Mouse (Mus musculus) spleen, postnatal 36 days (tissue): ENCODE data around the gene Cadm3.
"Not testable (repeated sequence)": the region's sequence is repeated elsewhere in the genome, so short reads cannot be mapped to it uniquely, and the experiment has no call there.

Experiments
- DNase-seq, 2 experiments: peaks; one replicate each; pipeline ENCODE4 v3.0.0; 2022; ENCODE audit warnings: low spot score in 2 of 2, mixed read lengths in 1 of 2

Gene Cadm3

DNA sequence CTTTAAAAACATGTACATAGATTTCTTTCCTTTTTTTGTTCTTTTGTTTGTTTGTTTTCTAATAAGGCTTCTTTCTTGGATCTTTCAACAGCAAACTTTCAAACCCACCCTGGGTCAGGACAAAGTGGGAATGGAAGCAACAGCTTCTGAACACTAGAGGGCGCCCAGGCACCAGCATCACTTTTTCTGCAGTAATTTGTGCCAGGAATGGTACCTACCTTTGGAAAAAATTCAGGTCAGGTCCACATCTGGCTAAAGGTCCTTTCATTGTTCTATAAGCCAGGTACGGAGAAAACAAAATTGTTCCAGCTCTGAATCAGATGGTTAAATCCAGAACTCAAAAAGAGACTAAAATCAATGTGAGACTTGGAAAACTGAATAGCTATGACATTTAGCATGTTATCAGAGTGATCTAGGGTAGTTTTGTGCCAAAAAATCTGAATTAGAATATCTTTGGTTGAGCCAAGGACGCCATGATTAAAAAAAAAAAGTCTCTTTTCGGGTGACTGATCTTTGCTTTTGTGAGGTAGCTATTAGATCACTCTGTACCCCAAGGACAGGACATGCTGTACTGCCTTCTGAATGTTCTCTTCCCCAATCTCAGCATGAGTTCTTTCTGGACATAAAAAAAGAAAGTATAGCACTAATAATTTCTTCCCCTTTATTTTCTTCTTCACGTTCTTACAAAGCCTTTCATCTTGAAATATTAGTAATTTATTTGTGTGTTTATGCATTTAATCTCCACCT, 43.5 kb downstream of the Cadm3 start:
- DNase-seq = no peak

DNA sequence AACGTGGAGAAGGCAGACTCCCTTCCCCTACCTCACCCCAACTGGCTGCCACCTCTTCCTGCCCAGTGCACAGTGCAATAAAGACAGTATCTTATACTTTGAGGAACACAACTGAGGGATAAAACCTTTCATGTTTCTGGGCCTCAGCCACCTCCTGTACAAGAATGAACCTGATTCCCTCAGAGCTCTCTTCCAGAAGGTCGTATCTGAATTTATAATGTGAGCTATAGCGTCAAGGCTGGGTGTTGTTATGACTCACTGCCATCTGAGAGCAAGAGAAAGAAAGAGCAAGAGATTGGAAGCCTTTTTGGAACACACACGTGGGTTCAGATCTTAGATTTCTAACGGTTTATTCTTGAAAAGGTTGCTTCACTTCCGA, 45.3 kb downstream of the Cadm3 start:
- no peak for DNase-seq

DNA sequence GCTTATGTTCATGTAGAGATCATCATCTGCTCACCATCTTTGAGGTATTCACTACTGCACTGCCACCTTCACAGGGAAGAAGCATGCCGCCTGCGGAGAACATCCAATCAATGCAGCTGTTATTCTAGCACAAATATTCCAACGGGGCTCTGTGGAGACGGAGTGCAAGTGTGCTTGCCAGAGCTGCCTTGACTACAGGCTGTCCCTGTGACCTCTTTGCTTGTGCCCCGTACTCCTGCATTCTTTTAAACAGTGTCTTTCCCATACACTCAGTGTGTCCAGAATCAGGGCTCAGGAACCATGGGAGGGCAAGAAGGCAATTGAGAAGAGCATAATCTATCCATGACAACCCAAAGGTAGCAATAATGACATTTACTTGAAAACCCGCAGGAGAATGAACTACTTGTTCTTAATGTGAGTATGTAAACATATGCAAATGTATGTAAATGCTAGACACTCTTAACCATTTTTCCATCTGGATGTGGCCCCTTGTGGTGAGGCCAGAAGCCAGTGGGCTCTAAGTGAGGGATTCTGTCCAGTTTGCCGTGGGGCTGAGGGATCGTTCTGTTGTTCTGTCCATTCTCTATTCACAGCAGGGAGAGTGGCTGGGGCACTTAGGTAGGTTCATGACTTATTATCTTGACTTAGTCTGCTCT, 45.8 kb downstream of the Cadm3 start:
- no peak for DNase-seq

DNA sequence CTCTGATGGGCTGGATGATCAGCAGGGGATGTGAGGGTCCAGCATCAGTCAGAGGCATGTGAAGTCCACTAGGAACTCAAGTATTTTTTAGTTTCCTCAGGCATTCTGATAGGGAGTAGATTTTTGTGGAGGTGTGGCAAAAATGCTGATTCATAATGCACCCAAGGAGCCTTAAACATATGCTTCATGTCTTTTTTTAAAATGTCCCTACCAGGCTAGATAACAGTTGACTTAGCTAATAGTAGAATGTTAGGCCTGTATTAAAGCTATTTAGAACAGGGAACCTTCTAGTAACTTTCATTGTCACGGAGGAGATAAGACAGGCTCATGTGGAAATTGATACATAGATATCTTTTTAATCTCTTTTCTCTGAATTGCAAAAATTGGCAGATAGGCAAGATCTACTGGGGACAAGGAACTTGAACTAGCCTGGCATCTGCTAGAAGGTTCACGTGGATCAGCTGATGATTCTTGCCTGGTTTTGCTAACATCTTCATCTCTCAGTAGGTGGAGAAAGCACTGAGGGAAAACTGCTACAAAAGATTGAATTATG, 49.5 kb downstream of the Cadm3 start:
- DNase-seq = no peak

DNA sequence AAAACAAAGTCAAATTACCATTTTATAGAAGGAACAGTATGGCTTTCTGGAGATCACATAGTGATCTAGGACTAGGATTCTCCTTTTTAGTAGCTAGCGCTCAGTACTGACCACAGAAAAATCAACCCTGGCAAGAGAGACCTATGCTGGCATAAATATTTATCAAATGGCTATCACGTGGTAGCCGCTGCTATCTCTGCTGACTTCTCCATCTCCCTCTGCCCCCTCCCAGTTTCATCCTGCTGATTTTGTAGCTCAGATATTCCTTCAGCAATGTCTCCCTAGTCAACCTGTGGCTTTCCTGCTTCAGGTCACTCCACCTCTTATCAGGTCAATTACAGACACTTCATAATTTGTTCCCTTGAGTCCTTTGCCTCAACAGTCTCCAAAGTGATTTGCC, 51.8 kb downstream of the Cadm3 start:
- DNase-seq = no peak

DNA sequence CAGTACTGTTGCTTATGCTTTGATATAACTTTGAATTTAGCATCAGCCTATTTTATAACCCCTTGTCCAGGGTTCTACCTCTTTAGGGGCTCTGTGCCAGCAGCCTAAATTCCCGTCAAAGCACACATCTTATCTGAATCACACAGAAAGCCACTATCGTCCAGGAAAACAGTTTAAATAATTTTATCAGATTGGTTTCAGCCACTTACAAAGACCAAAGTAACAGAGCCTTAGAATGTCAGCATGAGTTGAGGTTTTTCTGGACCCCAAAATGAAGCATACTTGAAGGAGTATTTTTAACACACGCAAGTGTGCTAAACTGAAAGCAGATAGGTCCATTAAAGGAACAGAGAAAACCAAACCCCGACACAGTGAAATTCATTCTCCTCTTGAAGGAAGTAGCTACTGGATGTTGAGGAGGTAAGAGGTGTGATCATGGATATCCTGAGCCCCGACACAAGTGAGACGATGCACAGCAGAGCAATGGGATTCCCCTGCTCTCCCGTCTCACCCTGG, 53.9 kb downstream of the Cadm3 start:
- DNase-seq = not testable (repeated sequence)

DNA sequence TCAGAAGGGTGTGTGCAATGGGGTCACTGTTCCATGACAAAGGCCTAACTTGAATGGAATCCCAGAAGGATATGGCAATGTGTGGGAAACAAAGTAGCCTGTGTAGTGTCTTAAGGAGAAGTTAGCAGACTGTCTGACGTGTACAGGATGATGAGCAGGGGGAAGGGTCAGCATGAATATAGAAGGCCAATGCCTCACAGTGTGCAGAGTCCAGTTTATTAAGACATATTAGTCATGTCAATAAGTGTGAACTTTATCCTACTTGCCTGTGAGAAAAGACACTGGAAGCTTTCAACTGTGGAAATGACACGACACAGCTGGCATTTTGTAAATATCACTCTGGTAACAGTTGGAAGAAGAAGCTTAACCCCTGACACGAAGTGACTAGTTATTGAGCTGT, 64.7 kb downstream of the Cadm3 start:
- DNase-seq = not testable (repeated sequence)
